Mouse (Mus musculus): Measurements from ENCODE around the gene Mlx.

DNA sequence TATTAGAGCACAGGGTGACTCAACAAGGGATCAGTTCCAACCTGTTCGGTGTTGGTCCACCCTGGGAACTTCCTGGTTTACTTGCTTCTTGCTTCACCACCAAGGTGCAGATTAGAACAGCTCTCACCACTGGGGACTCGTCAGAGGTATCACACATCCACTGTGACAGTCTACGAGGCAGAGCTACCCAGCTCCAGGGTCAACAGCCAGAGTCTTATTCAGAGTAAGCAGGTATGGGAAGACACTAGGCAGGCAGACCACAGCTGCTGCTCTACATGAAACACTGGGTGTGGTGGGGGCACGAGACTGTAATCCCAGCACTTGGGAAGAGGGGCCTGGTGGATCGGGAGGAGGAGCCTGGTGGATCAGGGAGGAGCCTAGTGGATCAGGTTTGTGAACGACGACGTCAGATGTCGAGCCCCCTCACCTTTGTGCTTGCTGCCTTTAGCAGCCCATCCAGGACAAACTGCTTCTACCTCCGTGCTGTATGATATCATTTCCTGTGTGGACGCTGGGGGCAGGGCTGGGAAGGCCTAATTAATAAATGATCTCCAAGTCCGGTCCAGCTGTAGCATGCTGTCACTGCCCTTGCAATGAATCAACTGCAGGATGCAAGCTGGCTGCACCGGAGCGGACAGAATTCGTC lies 51.6 kb downstream of the Mlx start:
- TF ChIP-seq CTCF (IDR thresholded peaks at IDR 0.05; ENCODE audit: extremely low read depth, insufficient read depth, insufficient read length, insufficient replicate concordance), result no peak
- TF ChIP-seq POLR2A (IDR thresholded peaks at IDR 0.05; ENCODE audit: low read depth, low read length), result no peak

Data from spleen, adult 2 months (tissue).